Mouse (Mus musculus) kidney, postnatal 14 days (tissue): ENCODE results near the gene Rab39.
A peak's percentile ranks its signal among the peaks of the same experiment; 100 is the strongest.

Experiments used
- DNase-seq: peaks from one replicate; pipeline ENCODE4 v3.0.0; 2022; ENCODE audit warnings: mixed read lengths

The Rab39 gene

DNA sequence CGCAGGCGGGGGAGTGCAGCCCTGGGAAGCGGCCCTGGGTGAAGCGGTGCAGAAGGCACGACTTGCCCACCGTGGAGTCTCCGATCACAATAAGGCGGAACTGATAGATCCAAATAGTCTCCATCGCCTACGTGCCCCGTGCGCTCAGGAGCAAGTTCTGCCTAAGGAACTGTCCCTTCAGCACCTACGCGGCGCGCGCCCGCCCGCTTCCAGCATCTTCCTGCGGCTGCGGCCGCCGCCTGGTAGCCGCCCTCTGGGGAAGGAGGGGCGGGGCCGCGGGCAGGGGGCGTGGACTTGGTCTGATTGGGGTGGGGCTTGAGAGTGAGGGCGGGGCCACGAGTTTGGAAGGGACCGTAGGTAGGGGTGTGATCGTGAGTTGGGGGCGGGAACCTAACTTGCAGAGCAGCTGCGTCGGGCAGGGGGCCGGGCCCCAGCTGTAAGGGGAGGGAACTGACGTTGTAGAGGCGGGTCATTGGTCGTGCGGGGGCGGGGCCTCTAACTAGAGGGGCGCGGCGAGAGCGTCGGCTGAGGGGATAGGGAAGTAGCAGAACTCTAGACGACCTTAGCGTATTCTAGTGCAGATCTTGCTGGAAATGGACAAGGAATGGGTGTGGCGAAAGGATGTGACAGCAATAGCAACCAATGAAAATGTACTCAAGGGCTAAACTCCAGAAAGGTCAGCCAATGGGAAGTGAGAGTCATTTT, at the start of gene Rab39:
TSS of gene Rab39 (minus strand) at position 241 of the 705 bp plus-strand sequence.
- DNase-seq: peak; percentile 79

- DNase-seq: no peak
These were observed 48.8 kb upstream of the Rab39 start for GRCm38 (mm10) chr9:53754801-53755200.

- DNase-seq: no peak
These were observed 44.9 kb upstream of the Rab39 start for GRCm38 (mm10) chr9:53750899-53751298.

DNA sequence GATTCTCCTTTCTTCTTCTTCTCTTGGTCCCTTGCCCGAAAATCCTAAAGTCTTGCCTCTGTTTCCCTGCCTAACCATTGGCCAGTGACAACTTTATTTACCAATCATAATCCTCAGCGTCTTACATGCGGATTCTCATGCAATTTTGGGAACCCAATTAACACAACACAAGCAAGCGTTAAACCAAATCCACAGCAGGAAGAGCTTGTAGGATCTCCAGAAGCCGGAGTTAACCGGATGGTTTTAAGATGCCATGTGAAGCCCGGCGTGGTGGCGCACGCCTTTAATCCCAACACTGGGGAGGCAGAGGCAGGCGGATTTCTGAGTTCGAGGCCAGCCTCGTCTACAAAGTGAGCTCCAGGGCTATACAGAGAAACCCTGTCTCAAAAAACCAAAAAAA, 44.4 kb upstream of the Rab39 start:
- no peak for DNase-seq

GRCm38 (mm10) chr9:53740829-53741404, 34.9 kb upstream of the Rab39 start:
- DNase-seq: no peak

- DNase-seq: peak; percentile 5
These were observed 491 bp downstream of the Rab39 start for GRCm38 (mm10) chr9:53705491-53705991.

DNA sequence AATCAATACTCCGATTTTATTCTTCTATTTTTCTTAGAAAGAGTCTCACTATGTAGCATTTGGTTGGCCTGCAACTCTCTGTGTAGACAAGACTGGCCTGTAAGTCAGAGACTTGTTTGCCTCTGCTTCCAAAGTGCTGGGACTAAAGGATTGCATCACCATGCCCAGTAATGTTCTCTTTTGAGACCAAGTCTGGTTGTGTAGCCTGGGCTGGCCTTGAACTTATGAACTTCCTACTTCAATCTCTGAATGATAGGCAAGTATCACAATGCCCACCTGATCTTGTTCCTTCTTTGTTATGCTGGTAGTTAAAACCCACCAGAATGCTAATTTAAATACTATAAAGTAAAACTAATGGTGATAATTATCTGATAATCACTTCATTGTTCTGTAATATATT, 3.0 kb downstream of the Rab39 start:
- DNase-seq: no peak

DNA sequence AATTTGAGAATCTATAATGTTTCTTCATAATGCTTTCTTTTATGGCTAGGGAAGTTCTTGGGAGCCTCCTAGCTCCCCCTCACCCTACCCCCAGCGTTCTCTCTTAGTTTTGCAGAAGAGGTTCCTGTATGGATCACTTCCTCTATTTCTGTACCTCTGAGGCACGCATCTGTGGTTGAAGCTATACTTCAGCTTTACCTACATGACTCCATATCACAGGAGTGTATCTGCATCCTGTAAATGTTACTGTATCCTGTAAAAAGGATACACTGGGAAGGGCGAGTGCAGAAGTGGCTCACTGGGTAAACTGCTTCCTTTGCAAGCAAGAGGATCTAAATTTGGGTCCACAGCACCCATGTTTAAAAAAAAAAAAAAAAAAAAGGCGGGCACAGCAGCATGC, 5.5 kb downstream of the Rab39 start:
- DNase-seq: no peak

- DNase-seq: no peak
These were observed 10.2 kb downstream of the Rab39 start for GRCm38 (mm10) chr9:53695846-53696245.

DNA sequence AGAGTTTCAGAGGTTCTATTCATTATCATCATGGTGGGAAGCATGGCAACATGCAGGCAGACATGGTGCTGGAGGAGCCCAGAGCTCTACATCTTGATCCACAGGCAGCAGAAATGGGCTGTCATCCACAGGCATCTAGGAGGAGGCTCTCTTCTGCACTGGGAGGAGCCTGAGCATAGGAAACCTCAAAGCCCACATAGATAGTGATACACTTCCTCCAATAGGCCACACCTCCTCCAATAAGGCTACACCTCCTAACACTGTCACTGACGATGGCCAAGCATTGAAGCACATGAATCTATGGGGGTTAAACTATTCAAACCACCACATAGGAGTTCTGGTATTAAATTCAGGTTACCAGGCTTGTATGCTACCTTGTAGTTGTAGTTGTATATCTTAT, 12.3 kb downstream of the Rab39 start:
- DNase-seq: no peak

- DNase-seq: no peak
These were observed 14.0 kb downstream of the Rab39 start for GRCm38 (mm10) chr9:53691745-53692670.

GRCm38 (mm10) chr9:53680851-53681250, 25.2 kb downstream of the Rab39 start:
- no peak for DNase-seq

DNA sequence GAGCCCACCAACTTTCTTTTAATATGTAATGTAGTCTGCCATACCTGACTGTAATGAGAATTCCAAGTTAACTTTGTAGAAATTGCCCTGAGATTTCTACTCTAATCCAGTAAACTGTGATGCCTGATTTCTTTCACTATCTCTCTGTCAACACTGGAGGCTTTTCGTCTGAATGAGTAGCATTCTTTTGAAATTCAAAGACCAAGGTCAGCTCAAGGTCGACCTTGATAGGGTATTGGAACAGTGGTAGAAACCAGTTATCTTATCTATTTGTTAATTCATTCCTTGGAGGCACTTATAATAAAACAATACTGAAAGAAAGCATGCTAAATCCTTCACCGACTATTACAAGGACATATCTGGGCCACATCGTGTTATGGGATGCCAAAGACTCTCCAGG, 29.1 kb downstream of the Rab39 start:
- no peak for DNase-seq

GRCm38 (mm10) chr9:53673571-53673970, 32.5 kb downstream of the Rab39 start:
- DNase-seq: peak; percentile 77

DNA sequence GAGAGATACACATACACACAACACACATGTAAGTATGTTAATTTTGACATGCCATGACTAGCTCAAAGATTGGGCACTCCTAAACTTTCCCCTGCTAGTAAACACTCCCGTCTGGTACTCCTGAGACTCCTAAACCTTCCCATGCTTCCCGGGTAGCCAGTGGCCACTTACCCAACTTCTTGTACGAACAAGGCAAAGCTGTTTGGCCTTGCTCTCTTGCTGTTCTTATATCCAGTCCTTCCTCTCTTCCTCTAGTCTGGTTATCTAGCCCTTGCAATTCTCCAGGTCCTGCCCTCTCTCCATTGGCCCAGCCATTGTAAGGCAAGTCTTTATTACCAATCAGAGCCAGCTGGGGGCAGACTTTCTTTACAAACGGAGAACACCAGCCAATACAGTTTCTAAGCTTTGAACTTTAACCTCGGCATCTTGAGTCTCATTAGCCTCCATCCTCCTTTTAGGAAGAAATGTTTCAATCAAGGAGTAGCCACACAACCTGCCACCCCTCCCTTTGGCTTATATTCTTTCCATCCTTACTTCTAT, 36.3 kb downstream of the Rab39 start, which contains the start of gene Cul5:
TSS of gene Cul5 (minus strand) at position 335 of the 540 bp plus-strand sequence.
- DNase-seq: peak; percentile 40

DNA sequence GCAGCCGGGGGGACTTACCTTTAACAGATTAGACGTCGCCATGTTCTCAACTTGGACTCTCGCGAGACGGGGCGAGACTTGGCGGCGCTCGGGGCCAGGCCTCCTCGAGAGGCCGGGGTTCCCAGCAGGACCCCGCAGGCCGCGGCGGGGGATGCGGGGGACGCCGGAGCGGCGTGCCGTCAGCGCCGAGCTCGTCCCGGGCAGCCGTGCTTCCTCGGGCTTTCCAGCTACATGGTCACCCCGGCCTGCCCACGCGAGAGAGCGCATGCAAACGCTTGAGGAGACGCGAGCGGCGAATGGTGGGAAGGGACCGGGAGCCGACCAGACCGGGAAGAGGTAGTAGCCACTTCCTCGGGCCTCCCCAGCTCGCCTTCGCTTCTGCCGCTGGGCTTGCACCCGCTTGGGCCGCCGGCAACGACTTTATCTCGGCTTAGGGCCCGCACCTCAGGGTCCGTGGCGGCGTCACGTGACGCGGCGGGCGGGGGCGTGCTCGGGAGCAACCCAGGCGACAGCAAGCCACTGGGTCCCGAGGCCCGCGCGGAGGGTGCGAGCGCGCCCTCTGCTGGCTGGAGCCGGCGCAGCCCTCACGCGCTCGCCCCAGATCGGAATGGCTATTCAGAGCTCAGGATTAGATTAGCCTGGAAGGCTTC, 38.9 kb downstream of the Rab39 start:
- peak; percentile 95 for DNase-seq

DNA sequence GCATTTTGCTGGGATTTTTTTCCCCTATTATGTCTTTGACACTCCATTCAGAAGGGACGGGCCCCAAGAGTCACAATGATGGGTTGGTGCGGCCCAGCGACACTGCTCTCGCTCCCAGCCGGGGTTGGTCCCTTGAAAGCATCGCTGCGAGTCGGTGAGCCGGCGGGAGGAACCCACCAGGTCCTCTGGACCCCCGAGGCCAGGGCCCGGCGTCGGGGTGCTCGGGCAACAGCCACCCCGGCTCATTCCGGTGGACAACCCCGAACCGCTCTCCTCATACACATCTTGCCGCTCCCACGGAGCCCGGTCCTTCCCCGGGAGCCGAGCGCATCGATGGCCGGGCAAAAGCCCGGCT, 39.4 kb downstream of the Rab39 start:
- DNase-seq: no peak

DNA sequence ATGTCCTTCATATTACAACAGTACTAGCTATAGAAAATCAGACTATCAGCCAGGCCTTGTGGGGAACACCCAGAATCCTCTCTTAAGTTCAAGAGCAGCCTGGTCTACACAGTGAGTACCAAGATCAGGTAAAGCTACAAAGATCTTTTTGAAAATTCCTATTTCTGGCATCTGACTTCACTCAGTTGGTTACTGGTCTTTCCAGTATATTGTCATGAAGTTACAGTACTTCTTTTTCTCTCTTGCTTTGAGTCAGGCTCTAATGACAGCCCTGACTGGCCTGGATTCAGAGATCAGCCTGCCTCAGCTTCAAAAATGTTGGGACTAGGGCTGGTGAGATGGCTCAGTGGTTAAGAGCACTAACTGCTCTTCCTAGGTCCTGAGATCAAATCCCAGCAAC, 40.6 kb downstream of the Rab39 start:
- no peak for DNase-seq

- no peak for DNase-seq
These were observed 41.2 kb downstream of the Rab39 start for GRCm38 (mm10) chr9:53664819-53665218.

GRCm38 (mm10) chr9:53634796-53635195, 71.2 kb downstream of the Rab39 start:
- DNase-seq: no peak
